ENCODE assay signal across 20 mouse cellular contexts in the genomic region with DNA sequence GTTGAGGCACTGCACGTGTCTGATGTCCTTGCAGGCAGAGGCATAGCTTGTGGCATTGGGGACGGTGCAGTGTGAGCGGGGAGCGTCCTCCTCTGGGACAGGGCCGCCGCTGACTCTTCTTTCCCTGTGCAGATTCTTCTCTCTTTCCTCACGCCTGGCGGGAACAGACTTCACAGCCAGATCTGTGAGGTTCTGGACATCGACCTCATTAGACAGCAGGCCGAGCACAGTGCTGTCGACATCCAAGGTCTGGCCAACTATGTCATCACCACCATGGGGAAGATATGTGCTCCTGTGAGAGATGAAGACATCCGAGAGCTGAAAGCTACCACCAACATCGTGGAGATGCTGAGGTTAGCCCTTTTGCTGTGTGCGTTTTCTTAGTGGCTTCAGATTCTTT. TPM values are rescaled to one million over a fixed set of nuclear protein-coding genes. Genes with fewer than 3 reads are reported as not detected.
A peak's percentile ranks its signal among the peaks of the same experiment; 100 is the strongest.
DNase-seq lines count a peak whose midpoint lies in the region; ATAC-seq lines count a peak whose summit lies in the region.
"Had no signal": no experiment of that assay in that cellular context is flagged by ENCODE, and none has a peak within 500 bp of the region (broad histone marks: within the 10 kb centered on the region; RNA-seq: fewer than 3 reads in every experiment).

No protein-coding gene starts in this region.

- ATAC-seq in megakaryocyte, adult 5-6 weeks (ENCODE audit: poor library complexity, severe bottlenecking), result peak; percentile 62
- ATAC-seq: CD4-positive, CD25-positive, alpha-beta regulatory T cell, adult 4 months; forebrain, embryonic 13.5 days; hindbrain, postnatal 0 days; intestine, embryonic 16.5 days; liver, postnatal 0 days had no signal

- DNase-seq in cerebellum, adult 9-11 months, result peak; percentile 20
- DNase-seq in cerebellum, postnatal 25 days, result no peak
- DNase-seq in lung, postnatal 36 days, result peak; percentile 12
- DNase-seq in lung, adult 18-20 months, result no peak
- DNase-seq in adrenal gland, adult 8-10 months, result peak; percentile 78
- DNase-seq in kidney, postnatal 14 days, result no peak
- DNase-seq: cerebellum, postnatal 36 days; embryo, embryonic 11 days; gastrocnemius, postnatal 36 days; kidney, postnatal 36 days; layer of hippocampus, postnatal 36 days; liver, postnatal 0 days; spleen, adult 18-20 months; thymus, adult 18-20 months; thymus, postnatal 36 days had no signal

RNA-seq across cellular contexts. Expression of gene Tcp11l2, which starts 14.5 kb away (rescaled TPM):
- 10 to 100 TPM; 45.8 to 51.1 (median 48.8) TPM for total RNA-seq in adrenal gland, adult 8-10 months (2022)
- 54.8 and 59.3 TPM in 2 replicates for total RNA-seq in megakaryocyte, adult 5-6 weeks (2015)
- 29.7 and 36.1 TPM in 2 replicates for total RNA-seq in megakaryocyte, adult 5-6 weeks (2017)

RNA-seq across cellular contexts. Expression of gene Polr3b, which starts 31.1 kb away (rescaled TPM):
- 10 to 100 TPM; 27.4 to 32.3 (median 31.2) TPM for total RNA-seq in adrenal gland, adult 8-10 months (2022)
- 20.0 and 20.1 TPM in 2 replicates for total RNA-seq in megakaryocyte, adult 5-6 weeks (2015)
- 26.3 and 28.7 TPM in 2 replicates for total RNA-seq in megakaryocyte, adult 5-6 weeks (2017)

RNA-seq across cellular contexts. Expression of gene Ckap4, which starts 57.1 kb away (rescaled TPM):
- 10 to 100 TPM; 27.5 to 33.1 (median 29.3) TPM for total RNA-seq in adrenal gland, adult 8-10 months (2022)
- total RNA-seq in megakaryocyte, adult 5-6 weeks (2015), result 122 and 125 TPM in 2 replicates
- 115 TPM in 2 replicates for total RNA-seq in megakaryocyte, adult 5-6 weeks (2017)

Comparison
In these comparisons a context has a peak if more than half of its experiments do, and no peak if none do; other contexts are left out.
1. DNase-seq: peak in cerebellum, adult 9-11 months (single experiment), lung, postnatal 36 days (single experiment) and adrenal gland, adult 8-10 months (single experiment); none in cerebellum, postnatal 25 days (0 of 2), lung, adult 18-20 months (0 of 2) and kidney, postnatal 14 days (single experiment).